Mouse (Mus musculus): ENCODE measurements around the gene Scgb2b11.
"Not testable (repeated sequence)": the region's sequence is repeated elsewhere in the genome, so short reads cannot be mapped to it uniquely, and the experiment has no call there.

Scgb2b11 gene

DNA sequence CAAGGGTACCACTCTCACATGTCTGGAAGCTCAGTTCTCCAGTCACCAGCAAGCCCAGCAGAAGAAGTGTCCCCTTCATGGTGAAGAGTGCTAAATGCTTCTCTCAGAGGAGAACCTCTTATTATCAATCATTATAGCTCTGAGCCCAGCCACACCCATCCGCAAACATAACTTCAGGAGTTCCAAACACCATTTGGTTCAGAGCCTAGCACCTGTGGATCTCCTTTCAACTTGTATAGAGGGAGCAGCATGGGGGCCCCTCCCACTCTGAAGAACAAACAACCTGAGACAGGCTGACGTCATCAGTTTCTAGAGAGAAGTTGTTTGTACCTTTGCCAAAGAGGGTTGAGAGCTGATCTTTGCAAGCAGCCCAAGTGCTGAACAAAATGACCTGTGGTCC is at the start of gene Scgb2b11:
Gene Scgb2b11 (minus strand): TSS at position 101 of the 400 bp plus-strand sequence.
- DNase-seq (ENCODE audit: low read depth, low spot score), result not testable (repeated sequence)

DNA sequence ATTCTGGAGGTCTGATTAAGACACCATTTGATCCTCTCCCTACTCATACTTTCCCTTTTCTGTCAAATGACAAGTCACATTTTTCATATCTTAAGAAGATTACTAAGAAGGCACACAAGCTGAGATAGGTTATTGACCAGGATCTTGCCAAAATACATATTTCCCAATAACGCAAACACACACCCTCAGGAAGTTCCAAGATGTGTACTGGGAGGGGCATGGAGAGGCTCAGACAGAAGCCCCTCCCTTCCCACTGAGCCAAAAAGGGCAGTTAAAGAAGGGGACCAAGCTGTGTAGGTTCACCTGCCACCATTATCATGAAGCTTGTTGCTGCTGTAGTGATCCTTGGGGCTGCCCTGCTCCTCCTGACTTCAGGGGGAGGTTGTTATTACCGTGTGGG is 11.6 kb upstream of the Scgb2b11 start, which contains the start of gene Scgb1b11:
Gene Scgb1b11 (plus strand): TSS at position 301 of the 400 bp plus-strand sequence.
- DNase-seq (ENCODE audit: low read depth, low spot score), result not testable (repeated sequence)

Data from mesoderm, embryonic 11.5 days (tissue).